Mouse (Mus musculus) liver, embryonic 16.5 days (tissue): ENCODE results near the gene Cd109. TPM values are rescaled to one million over a fixed set of nuclear protein-coding genes. Genes with fewer than 3 reads are reported as not detected.

ENCODE experiments used
- ATAC-seq: fragments of 200-750 bp; cut with Nextera tagmentation; 2 replicates; pipeline ENCODE4 v1.8.0; 2017; ENCODE audit warnings: low read depth, mild to moderate bottlenecking, moderate number of reproducible peaks, moderate library complexity
- H3K27ac ChIP-seq: fragments of 300-500 bp; sonication (generic); 2 replicates; pipeline ENCODE4 v1.5.1; 2014; ENCODE audit warnings: mild to moderate bottlenecking, low read length
- H3K27me3 ChIP-seq: fragments of 300-500 bp; sonication (generic); 2 replicates; pipeline ENCODE4 v1.6.1; 2014; ENCODE audit warnings: low read depth, low read length, mixed read lengths; ENCODE audit not compliant: control insufficient read depth, insufficient read depth
- H3K36me3 ChIP-seq: fragments of 300-500 bp; sonication (generic); 2 replicates; pipeline ENCODE4 v1.6.1; 2014; ENCODE audit warnings: mild to moderate bottlenecking; ENCODE audit not compliant: control insufficient read depth, insufficient read depth
- H3K4me1 ChIP-seq: fragments of 300-500 bp; sonication (generic); 2 replicates; pipeline ENCODE4 v1.6.1; 2014; ENCODE audit warnings: low read depth, low read length, mixed read lengths; ENCODE audit not compliant: control insufficient read depth
- H3K4me2 ChIP-seq: fragments of 300-500 bp; sonication (generic); 2 replicates; pipeline ENCODE4 v1.6.1; 2014; ENCODE audit warnings: low read depth, low read length, mixed read lengths
- H3K4me3 ChIP-seq: fragments of 300-500 bp; sonication (generic); 2 replicates; pipeline ENCODE4 v1.5.1; 2014; ENCODE audit warnings: low read depth, mild to moderate bottlenecking, low read length
- H3K9ac ChIP-seq: fragments of 300-500 bp; sonication (generic); 2 replicates; pipeline ENCODE4 v1.6.1; 2014; ENCODE audit warnings: low read depth, low read length
- H3K9me3 ChIP-seq: fragments of 300-500 bp; sonication (generic); replicated peaks from 2 replicates; pipeline ENCODE4 v1.6.1; 2016; ENCODE audit warnings: low read length; ENCODE audit not compliant: control insufficient read depth
- WGBS: fragments of 180-500 bp; shearing (Covaris S2); extraction: QIAGEN DNeasy Blood & Tissue Kit; methylation state at CpG from one replicate; pipeline ENCODE4 v1.1.7; 2014; ENCODE audit not compliant: insufficient replicate concordance; 5-methylcytosine and 5-hydroxymethylcytosine counted together
- polyA plus RNA-seq: library from polyadenylated mRNA; unstranded; fragments of >200 nt; fragmentation: Nextera tagmentation; extraction: Ambion mirVana; gene quantifications from 2 replicates; pipeline ENCODE4 v1.2.1, GENCODE M21; 2015

The Cd109 gene
- polyA plus RNA-seq, 1 experiment from 2014 or later: 0.15 TPM

GRCm38 (mm10) chr9:78700691-78701090 is 85.3 kb downstream of the Cd109 start:
- Histone ChIP-seq H3K4me3 (no peak overlapping the region), H3K27ac (no peak overlapping the region), H3K9ac (no peak overlapping the region), H3K4me1 (no peaks in the 10 kb centered on the region), H3K9me3 (no peaks in the 10 kb centered on the region), H3K4me2 (no peak overlapping the region), H3K27me3 (no peaks in the 10 kb centered on the region), H3K36me3 (no peaks in the 10 kb centered on the region)
- ATAC-seq: no peak
- WGBS: 0% methylated on average over 1 of the region's 1 CpGs

- Histone ChIP-seq H3K9me3 (no peaks in the 10 kb centered on the region), H3K4me1 (no peaks in the 10 kb centered on the region), H3K27ac (no peak overlapping the region), H3K27me3 (no peaks in the 10 kb centered on the region), H3K4me2 (no peak overlapping the region), H3K4me3 (no peak overlapping the region), H3K9ac (no peak overlapping the region), H3K36me3 (no peaks in the 10 kb centered on the region)
- ATAC-seq: no peak
- WGBS: 77% methylated on average over 12 of the region's 12 CpGs
These were observed 87.3 kb downstream of the Cd109 start for GRCm38 (mm10) chr9:78702509-78703239.

- Histone ChIP-seq H3K4me1 (no peaks in the 10 kb centered on the region), H3K27me3 (no peaks in the 10 kb centered on the region), H3K9ac (no peak overlapping the region), H3K36me3 (no peaks in the 10 kb centered on the region), H3K27ac (no peak overlapping the region), H3K4me3 (no peak overlapping the region), H3K9me3 (no peaks in the 10 kb centered on the region), H3K4me2 (no peak overlapping the region)
- 61% methylated on average over 6 of the region's 6 CpGs for WGBS
- no peak for ATAC-seq
These were observed 105.8 kb downstream of the Cd109 start for GRCm38 (mm10) chr9:78720888-78721798.

- no peaks in the 10 kb centered on the region for H3K4me1 ChIP-seq
- H3K4me2 ChIP-seq: no peak overlapping the region
- no peaks in the 10 kb centered on the region for H3K9me3 ChIP-seq
- H3K36me3 ChIP-seq: no peaks in the 10 kb centered on the region
- ATAC-seq: no peak
- H3K4me3 ChIP-seq: no peak overlapping the region
- no peak overlapping the region for H3K27ac ChIP-seq
- H3K9ac ChIP-seq: no peak overlapping the region
- no peaks in the 10 kb centered on the region for H3K27me3 ChIP-seq
- 59% methylated on average over 6 of the region's 6 CpGs for WGBS
These were observed 116.6 kb downstream of the Cd109 start for GRCm38 (mm10) chr9:78731931-78732330.

GRCm38 (mm10) chr9:78735519-78735918 is 120.2 kb downstream of the Cd109 start:
- WGBS: 44% methylated on average over 3 of the region's 3 CpGs
- Histone ChIP-seq H3K27me3 (no peaks in the 10 kb centered on the region), H3K4me2 (no peak overlapping the region), H3K9me3 (no peaks in the 10 kb centered on the region), H3K4me1 (no peaks in the 10 kb centered on the region), H3K27ac (no peak overlapping the region), H3K36me3 (no peaks in the 10 kb centered on the region), H3K9ac (no peak overlapping the region), H3K4me3 (no peak overlapping the region)
- no peak for ATAC-seq

GRCm38 (mm10) chr9:78742012-78742411 is 126.7 kb downstream of the Cd109 start:
- Histone ChIP-seq H3K9me3 (no peaks in the 10 kb centered on the region), H3K27ac (no peak overlapping the region), H3K27me3 (no peaks in the 10 kb centered on the region), H3K4me1 (no peaks in the 10 kb centered on the region), H3K9ac (no peak overlapping the region), H3K4me3 (no peak overlapping the region), H3K36me3 (no peaks in the 10 kb centered on the region), H3K4me2 (no peak overlapping the region)
- WGBS: 33% methylated on average over 3 of the region's 3 CpGs
- ATAC-seq: no peak

- no peak overlapping the region for H3K9ac ChIP-seq
- H3K9me3 ChIP-seq: no peaks in the 10 kb centered on the region
- H3K36me3 ChIP-seq: no peaks in the 10 kb centered on the region
- 58% methylated on average over 3 of the region's 3 CpGs for WGBS
- H3K4me1 ChIP-seq: no peaks in the 10 kb centered on the region
- H3K27me3 ChIP-seq: no peaks in the 10 kb centered on the region
- H3K4me3 ChIP-seq: no peak overlapping the region
- H3K27ac ChIP-seq: no peak overlapping the region
- no peak overlapping the region for H3K4me2 ChIP-seq
- no peak for ATAC-seq
These were observed 134.9 kb downstream of the Cd109 start for GRCm38 (mm10) chr9:78750246-78750645.
